Mouse (Mus musculus): ENCODE measurements at regions not wholly inside any gene's neighbourhood (a gene's known extent, or its start where the extent isn't known, plus 50 kb on each side); places are given as distances from the start of the nearest gene placed in this dataset.
"Not testable (repeated sequence)": the region's sequence is repeated elsewhere in the genome, so short reads cannot be mapped to it uniquely, and the experiment has no call there.

DNA sequence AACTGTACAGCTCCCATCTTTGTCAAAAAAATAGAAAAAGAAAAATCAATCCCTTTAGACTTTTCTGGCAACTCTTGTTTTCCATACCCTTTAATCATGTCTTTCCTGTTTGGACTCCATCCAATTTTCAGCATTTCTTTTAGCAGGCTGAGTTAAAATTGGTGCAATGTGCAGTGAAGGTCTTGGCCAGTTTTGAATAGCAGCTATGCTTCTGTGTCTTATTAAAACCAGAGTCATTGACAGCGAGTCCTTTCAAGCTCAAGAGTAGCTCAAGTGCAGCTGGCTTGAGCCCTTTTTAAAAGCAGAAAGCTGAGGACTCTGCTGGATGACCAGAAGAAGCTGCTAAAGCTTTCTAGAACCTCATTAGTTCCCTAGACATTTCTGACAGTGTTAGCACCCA lies 952.7 kb downstream of the Poteg start:
- DNase-seq = no peak

DNA sequence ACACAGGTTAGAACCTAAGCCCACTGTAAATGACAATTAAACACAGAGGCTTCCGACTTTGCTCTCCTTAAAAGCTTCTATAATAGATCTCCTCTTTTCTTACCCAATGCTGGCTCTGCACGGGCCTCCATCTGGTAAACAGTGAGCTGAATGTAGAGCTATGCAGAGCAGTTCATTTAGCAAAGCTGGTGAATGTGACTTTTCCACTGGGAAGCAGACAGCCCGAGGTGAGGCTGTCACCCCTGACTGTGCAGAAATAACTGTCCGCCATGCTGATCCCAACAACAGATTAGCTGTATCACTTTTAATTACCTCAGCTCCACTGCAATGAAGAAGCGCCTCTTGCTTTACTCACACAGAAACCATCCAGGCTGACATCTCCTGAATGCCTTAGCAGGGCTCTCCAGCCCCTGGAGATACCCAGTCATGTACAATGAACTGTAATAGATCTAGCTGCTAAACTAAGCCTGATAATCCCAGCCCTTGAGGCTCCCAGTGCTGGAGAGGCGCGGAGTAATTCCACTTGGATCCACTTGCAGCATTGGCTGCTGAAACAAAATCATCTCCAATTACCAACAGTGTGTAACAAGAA lies 980.2 kb downstream of the Poteg start:
- no peak for DNase-seq

DNA sequence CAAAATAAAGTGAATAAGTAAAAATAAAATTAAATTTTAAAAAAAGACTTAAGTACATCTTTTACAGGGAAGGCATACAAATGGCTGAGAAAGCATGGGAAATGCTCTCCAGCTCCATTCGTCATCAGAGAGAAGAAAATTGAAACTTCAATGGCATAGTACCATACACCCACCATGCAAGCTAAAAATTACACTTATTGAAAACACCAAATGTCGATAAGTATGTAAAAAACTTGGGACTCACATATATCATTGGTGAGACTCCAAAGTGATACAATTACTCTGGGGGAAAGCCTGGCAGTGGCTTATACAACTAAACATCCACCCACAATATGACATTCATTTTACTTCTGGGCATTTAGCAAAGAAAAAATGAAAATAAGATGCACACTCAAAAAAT lies 1025.7 kb downstream of the Poteg start:
- DNase-seq = no peak

DNA sequence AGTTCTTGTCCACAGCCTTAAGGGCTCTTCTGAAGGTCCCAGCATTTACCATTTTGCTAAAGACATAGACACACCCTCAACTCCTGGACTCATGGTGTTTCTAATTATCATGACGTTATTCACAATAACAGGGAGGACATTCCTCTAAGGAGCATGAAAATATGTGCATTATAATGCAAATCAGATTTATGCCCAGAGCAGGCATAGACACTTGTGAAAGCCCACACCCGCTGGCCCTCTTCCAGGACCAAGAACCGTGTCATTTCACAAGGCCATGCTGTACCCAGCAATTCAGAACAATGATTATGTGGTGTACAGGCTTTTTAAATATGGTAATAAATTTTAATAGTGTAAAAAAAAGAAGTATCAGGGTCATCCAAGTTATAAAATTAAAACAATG lies 1040.4 kb downstream of the Poteg start:
- DNase-seq = no peak

DNA sequence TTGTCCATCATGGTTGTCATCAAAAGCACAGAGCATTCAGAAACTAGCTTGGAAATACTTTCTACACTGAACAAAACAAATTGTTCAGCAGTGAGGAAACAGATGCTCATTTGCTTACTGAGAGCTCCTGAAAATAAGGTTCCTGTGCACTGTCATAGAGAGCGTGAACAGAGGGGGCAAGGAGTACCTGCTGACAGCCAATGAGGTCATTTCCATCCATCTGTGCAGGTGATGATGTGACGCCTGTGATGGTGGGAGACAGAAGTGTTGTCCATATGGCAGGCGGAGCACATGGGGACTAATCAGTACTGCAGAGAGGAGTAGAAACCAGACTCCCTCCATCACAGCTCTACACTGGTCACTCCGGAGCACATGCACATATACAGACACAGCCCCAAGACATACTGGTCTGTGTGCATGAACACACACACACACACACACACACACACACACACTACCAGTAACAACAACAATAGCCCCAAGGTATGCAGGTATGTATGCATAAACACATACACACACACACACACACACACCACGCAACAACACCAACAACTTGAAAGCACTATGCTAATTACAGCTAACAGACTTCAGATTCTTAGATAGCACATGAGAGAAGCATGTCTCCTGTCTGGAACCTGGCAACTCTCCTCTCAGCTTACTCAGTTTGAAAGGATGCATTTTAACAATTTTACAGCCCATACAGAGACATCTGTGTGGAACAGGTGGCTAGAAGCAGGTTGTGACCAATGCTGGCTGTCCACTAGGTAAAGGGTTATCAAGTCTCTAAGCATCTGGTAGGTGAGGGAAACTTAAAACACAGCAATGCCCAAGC lies 1056.2 kb downstream of the Poteg start:
- no peak for DNase-seq

DNA sequence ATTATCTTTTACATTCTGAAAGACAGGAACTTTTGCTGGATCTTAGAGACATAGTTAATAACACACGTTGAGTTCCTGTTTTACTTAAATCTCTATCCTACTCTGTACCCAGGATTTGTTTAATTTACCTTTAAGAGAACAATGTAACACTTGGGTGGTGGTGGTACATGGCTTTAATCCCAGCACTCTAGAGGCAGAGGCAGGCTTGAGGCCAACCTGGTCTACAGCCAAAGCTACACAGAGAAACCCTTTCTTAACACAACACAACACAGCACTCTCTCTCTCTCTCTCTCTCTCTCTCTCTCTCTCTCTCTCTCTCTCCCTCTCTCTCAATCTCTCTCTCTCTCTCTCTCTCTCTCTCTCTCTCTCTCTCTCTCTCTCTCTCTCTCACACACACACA lies 1076.0 kb downstream of the Poteg start:
- not testable (repeated sequence) for DNase-seq

DNA sequence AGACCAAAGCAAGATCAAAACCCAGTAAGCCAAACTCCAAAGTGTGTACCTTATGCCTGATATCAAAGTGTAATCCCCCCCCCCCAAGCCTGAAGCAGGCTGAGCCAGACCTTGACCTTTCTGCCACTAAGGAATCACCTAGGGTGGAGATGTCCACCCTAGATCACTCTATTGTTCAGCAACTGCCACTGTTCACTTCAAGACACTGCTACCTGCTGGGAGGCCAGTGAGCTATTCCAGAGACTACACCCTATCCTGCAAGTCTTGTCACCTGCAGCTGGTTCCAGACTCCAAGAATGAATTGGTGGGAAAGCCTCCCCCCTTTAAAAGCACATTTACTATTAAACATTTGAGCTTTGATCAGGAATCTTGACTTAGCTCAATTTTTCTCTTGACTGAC lies 1099.8 kb downstream of the Poteg start:
- DNase-seq = no peak

DNA sequence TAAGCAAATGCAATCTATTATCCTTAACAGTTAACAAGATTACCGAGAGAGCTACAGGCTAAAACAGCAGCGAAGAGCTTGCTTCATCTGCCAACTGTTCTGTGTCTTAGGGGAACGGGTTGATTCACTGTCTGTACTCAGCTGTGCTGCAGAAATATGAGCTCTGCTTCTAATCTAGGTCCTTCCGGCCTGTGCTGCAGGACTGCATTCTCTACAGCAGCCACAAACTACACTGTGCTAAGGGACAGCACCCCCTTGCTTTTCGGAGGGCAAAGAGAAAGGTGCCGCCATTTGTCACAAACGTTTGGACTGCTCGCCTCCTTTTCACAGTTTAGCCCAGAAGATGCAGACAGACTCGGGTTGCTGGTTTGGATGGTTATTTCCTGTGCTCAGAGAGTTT lies 1112.4 kb downstream of the Poteg start:
- DNase-seq = no peak

DNA sequence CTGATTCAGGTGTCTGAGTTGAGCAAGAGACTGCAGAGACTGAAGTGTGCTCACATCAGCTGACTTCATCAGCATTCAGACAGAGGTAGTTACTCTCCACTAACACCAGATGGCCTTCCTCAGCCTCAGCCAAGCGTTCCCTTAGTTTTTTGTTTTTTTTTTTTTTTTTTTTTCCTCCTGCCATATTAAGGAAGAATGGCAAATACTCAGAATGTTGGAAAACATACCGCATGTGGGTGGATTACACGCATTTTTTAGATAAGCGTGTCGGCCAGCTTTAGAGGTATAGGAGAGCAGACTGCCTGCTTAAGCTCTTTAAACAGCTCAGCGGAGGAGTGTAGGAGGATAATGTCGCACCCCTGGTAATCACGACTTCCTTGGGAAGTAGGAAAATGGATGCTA lies 1131.8 kb downstream of the Poteg start:
- no peak for DNase-seq

DNA sequence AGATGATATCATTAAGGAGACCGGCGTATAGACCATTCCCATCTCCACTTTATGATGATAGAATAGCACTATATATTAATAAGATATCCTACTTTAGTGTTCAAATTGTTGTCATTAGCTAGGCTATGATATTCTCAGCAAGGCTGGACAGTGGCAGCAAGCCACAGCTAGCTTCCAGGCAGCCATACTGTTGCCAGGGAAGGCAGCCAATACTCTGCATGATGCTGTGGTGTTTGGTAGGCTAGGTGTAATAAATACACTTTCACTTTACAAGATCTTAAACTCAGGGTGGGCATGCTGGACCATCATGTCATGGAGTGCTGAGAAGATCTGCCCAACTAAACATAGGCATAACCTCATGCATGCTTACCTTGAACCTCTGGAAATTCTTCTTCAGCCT lies 1133.4 kb downstream of the Poteg start:
- no peak for DNase-seq

DNA sequence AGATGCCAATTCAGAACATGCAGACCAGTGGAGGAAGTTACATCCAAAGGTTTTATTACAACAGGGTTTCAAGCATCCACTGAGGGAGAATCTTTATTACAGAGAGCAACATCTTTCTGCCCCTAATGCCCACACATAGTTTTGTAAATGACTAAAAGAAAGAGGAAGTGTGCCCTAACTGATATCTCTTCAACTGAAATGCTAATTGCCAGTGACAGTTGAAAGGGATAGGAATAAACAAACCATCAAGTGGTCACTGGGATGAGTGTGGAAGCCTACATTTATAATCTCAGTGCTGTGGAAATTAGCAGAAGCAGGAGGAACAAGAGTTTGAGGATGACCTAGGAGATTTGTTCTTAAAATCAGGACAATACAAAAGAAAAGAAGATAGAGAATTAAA lies 1142.5 kb downstream of the Poteg start:
- DNase-seq = no peak

DNA sequence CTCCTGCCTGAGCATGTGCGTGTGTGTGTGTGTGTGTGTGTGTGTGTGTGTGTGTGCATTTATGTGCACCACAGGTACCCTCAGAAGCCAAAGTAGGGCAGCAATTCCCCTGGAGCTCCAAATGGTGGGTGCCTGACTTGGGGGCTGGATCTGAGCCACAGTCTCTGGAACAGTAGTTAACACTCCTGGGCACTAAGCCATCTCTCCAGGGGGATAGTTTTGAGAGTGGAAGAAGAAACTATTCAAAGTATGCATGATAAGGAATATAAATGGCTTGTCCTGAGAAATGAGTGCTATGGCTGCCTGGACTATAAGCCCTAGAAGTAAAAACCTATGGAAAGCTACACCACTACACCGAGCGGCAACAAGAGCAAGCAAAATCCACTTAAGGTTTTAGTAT lies 1145.8 kb downstream of the Poteg start:
- DNase-seq = peak; percentile 63

DNA sequence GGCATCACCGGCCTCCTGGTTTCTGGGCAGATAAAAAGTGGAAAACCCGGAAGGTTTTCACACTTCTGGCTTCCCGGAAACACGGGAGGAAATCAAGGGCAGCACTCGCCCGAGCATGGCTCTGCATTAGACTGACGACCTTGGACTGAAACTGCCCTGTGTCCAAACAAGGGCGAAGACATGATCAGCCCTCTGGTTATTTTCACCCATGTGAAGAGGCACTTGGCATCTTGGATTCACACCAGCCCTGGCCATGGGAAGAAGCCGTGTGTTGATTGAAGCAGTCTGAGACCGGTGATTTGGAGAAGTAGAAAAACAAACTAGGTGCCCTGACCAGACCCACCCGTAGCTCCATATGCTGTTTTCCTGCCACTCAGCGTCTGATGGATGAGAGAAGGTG lies 1146.7 kb downstream of the Poteg start:
- peak; percentile 19 for DNase-seq

DNA sequence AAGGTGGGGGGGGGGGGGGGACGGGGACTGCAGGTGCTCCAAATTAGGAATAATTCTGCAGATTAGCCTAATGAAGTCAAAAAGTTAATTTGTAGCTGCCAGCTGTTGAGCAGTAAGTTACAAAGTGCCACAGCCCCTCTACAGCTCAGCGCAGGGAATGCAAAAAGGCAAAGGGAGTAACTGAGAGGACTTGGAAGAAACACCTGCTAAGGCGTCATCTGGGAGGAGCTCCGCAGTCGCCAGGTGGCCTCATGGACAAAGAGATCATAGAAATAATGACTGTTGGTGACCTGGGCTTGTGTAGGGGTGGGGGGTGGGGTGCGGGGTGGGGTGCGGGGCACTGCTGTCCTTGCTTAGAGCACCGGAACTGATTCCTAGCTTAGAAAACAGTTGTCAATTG lies 1147.1 kb downstream of the Poteg start:
- peak; percentile 5 for DNase-seq

DNA sequence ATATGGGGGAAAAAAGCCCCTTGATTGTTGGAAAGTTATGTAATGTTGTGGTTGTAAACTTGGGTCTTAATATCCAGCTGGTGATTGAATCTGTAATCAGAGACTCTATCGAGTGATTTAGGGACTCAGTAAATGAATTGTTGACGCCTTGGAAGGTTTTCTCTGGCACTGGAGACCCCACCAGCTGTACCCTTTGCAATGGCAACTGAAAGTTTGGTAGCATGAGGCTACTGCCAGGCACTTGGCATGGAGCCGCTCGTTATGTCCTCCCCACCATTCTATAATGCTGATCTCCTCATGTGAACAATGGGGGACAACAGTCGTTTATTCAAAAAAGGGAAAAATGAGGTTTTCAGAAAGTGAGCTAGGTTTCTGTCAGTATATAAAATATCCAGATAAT lies 1148.4 kb downstream of the Poteg start:
- no peak for DNase-seq

Measured in kidney, adult 11 months (tissue).